Mouse (Mus musculus) ES-E14 (cell line): Measurements from ENCODE around the gene 2310061I04Rik. TPM values are rescaled to one million over a fixed set of nuclear protein-coding genes. Genes with fewer than 3 reads are reported as not detected.

Experiments used
- DNase-seq: peaks from one replicate; pipeline ENCODE4 v3.0.0-alpha.2; 2013; ENCODE audit warnings: low read depth, low spot score
- H3K27ac ChIP-seq: 2 replicates; pipeline ENCODE4 v1.5.1; 2012; ENCODE audit warnings: low read depth, mild to moderate bottlenecking, low read length, moderate library complexity, mixed read lengths; ENCODE audit not compliant: poor library complexity, insufficient read depth, severe bottlenecking
- H3K36me3 ChIP-seq: 2 replicates; pipeline ENCODE4 v1.6.1; 2012; ENCODE audit warnings: mild to moderate bottlenecking, low read length, moderate library complexity, mixed read lengths; ENCODE audit not compliant: control insufficient read depth, poor library complexity, insufficient read depth, severe bottlenecking
- H3K4me1 ChIP-seq, 2 experiments: fragments of 150-350 bp in 1 of 2; sonication (generic) in 1 of 2; 2 replicates each; pipeline ENCODE4 v1.6.1; 2012; ENCODE audit warnings: low read length in 2 of 2, mild to moderate bottlenecking in 1 of 2, mixed read lengths in 1 of 2; ENCODE audit not compliant: control insufficient read depth in 2 of 2, insufficient read depth in 2 of 2, poor library complexity in 1 of 2
- H3K4me3 ChIP-seq, 2 experiments: fragments of 150-350 bp in 1 of 2; sonication (generic) in 1 of 2; 2 replicates each; pipeline ENCODE4 v1.5.1; 2012; ENCODE audit warnings: low read length in 2 of 2, low read depth in 1 of 2, mild to moderate bottlenecking in 1 of 2, mixed read lengths in 1 of 2; ENCODE audit not compliant: insufficient read depth in 1 of 2, poor library complexity in 1 of 2, severe bottlenecking in 1 of 2
- H3K9ac ChIP-seq: 2 replicates; pipeline ENCODE4 v1.6.1; 2012; ENCODE audit warnings: low read depth, mild to moderate bottlenecking, low read length, mixed read lengths; ENCODE audit not compliant: poor library complexity, insufficient read depth, severe bottlenecking
- H3K9me3 ChIP-seq: fragments of 150-350 bp; sonication (generic); 2 replicates; pipeline ENCODE4 v1.6.1; 2012; ENCODE audit warnings: low read depth, mild to moderate bottlenecking, low read length; ENCODE audit not compliant: control insufficient read depth, insufficient read depth
- CHD2 ChIP-seq: IDR thresholded peaks from 2 replicates; pipeline ENCODE4 v1.6.1; 2014; ENCODE audit warnings: mild to moderate bottlenecking, low read depth, low read length, inconsistent platforms
- HCFC1 ChIP-seq: IDR thresholded peaks from 2 replicates; pipeline ENCODE4 v1.6.1; 2012; ENCODE audit warnings: low read length, inconsistent platforms, borderline replicate concordance; ENCODE audit not compliant: insufficient read depth
- MAFK ChIP-seq: IDR thresholded peaks from 2 replicates; pipeline ENCODE4 v1.6.1; 2014; ENCODE audit warnings: mild to moderate bottlenecking, low read depth, low read length, inconsistent platforms; ENCODE audit not compliant: insufficient read depth
- ZC3H11A ChIP-seq: IDR thresholded peaks from 2 replicates; pipeline ENCODE4 v1.6.1; 2012; ENCODE audit warnings: low read depth, mild to moderate bottlenecking, inconsistent platforms, low read length, borderline replicate concordance
- ZNF384 ChIP-seq: IDR thresholded peaks from 2 replicates; pipeline ENCODE4 v1.6.1; 2012; ENCODE audit warnings: low read depth, low read length, inconsistent platforms
- in situ Hi-C, 2 experiments: fragments of 600-800 bp; cut with MboI; formaldehyde crosslinking; loops; one replicate each; pipeline ENCODE4 v1.15.1; 2025; ENCODE audit warnings: low sequenced_read_pairs in 2 of 2, inconsistent platforms in 1 of 2; ENCODE audit not compliant: unreplicated experiment in 2 of 2
- total RNA-seq: library from RNA; depleted of rRNA; stranded (reverse); fragments of 300-350 nt; gene quantifications from 2 replicates; pipeline ENCODE4 v1.2.3, GENCODE M21; 2012

The 2310061I04Rik gene
- total RNA-seq, 1 experiment, result 13.6 TPM

- no peaks in the 10 kb centered on the region for H3K9me3 ChIP-seq
- TF ChIP-seq MAFK (no peak), CHD2 (no peak), HCFC1 (no peak), ZC3H11A (no peak), ZNF384 (no peak)
- no peak overlapping the region for H3K4me3 ChIP-seq
- in situ Hi-C loops, result no loop called here
- no peak for DNase-seq
- H3K36me3 ChIP-seq, result peaks cover 44% of the 10 kb centered on the region
- H3K27ac ChIP-seq, result no peak overlapping the region
- H3K4me1 ChIP-seq, result peaks cover 0 to 6% of the 10 kb centered on the region in 2 experiments; a peak in 2 of 4 replicates
- H3K9ac ChIP-seq, result no peak overlapping the region
Measured at GRCm38 (mm10) chr17:35922566-35922965, 25.3 kb upstream of the 2310061I04Rik start.

GRCm38 (mm10) chr17:35921710-35922109, 24.5 kb upstream of the 2310061I04Rik start:
- Histone ChIP-seq H3K4me3 (no peak overlapping the region), H3K4me1 (peaks cover 0 to 6% of the 10 kb centered on the region in 2 experiments; a peak in 2 of 4 replicates), H3K27ac (no peak overlapping the region), H3K36me3 (peaks cover 46% of the 10 kb centered on the region), H3K9ac (no peak overlapping the region), H3K9me3 (no peaks in the 10 kb centered on the region)
- in situ Hi-C loops, result no loop called here
- DNase-seq, result no peak
- TF ChIP-seq CHD2 (no peak), HCFC1 (no peak), ZC3H11A (no peak), MAFK (no peak), ZNF384 (no peak)

- H3K4me3 ChIP-seq, result no peak overlapping the region
- in situ Hi-C loops, result no loop called here
- no peak for TF ChIP-seq MAFK
- TF ChIP-seq HCFC1, result no peak
- TF ChIP-seq ZNF384, result no peak
- TF ChIP-seq ZC3H11A, result no peak
- no peak for TF ChIP-seq CHD2
- H3K4me1 ChIP-seq, result peaks cover 0 to 6% of the 10 kb centered on the region in 2 experiments; a peak in 2 of 4 replicates
- no peak for DNase-seq
- no peaks in the 10 kb centered on the region for H3K9me3 ChIP-seq
- H3K27ac ChIP-seq, result no peak overlapping the region
- peaks cover 39% of the 10 kb centered on the region for H3K36me3 ChIP-seq
- H3K9ac ChIP-seq, result no peak overlapping the region; the same call in 1 of the 2 replicates
Measured at GRCm38 (mm10) chr17:35920862-35921562, 23.8 kb upstream of the 2310061I04Rik start.

- no peaks in the 10 kb centered on the region for H3K9me3 ChIP-seq
- no peak overlapping the region for H3K4me3 ChIP-seq
- H3K27ac ChIP-seq, result no peak overlapping the region
- no peak for DNase-seq
- in situ Hi-C loops, result no loop called here
- peaks cover 0 to 6% of the 10 kb centered on the region in 2 experiments; a peak in 2 of 4 replicates for H3K4me1 ChIP-seq
- no peak for TF ChIP-seq MAFK
- no peak for TF ChIP-seq CHD2
- TF ChIP-seq ZC3H11A, result no peak
- no peak for TF ChIP-seq HCFC1
- TF ChIP-seq ZNF384, result no peak
- no peak overlapping the region for H3K9ac ChIP-seq
- peaks cover 39% of the 10 kb centered on the region for H3K36me3 ChIP-seq
Measured at GRCm38 (mm10) chr17:35920384-35920783, 23.2 kb upstream of the 2310061I04Rik start.
